Mouse (Mus musculus) natural killer cell, adult 2 months (primary cell): ENCODE data around the gene Tubb2b.

ENCODE experiments used
- DNase-seq, 2 experiments: peaks; one replicate each; pipeline ENCODE4 v3.0.0; 2022; ENCODE audit warnings: low spot score in 2 of 2

Tubb2b gene

GRCm38 (mm10) chr13:34136605-34137004 lies 6.3 kb upstream of the Tubb2b start:
- no peak for DNase-seq

GRCm38 (mm10) chr13:34134276-34134675 lies 4.0 kb upstream of the Tubb2b start:
- no peak for DNase-seq

- DNase-seq, result no peak
Measured at GRCm38 (mm10) chr13:34133326-34134071, 3.2 kb upstream of the Tubb2b start.

GRCm38 (mm10) chr13:34132875-34133274 lies 2.6 kb upstream of the Tubb2b start:
- no peak for DNase-seq

GRCm38 (mm10) chr13:34132299-34132698 lies 2.0 kb upstream of the Tubb2b start:
- no peak for DNase-seq

- DNase-seq, result peak; percentile 65 to 68
Measured at GRCm38 (mm10) chr13:34131708-34132060, 1.4 kb upstream of the Tubb2b start.

GRCm38 (mm10) chr13:34131011-34131707 lies 893 bp upstream of the Tubb2b start:
- peak in 1 of 2 experiments; percentile 27 for DNase-seq

- DNase-seq, result peak in 1 of 2 experiments; percentile 24
Measured at GRCm38 (mm10) chr13:34129485-34130225, 611 bp downstream of the Tubb2b start.

- DNase-seq, result no peak
Measured at GRCm38 (mm10) chr13:34128276-34129114, 1.8 kb downstream of the Tubb2b start.

GRCm38 (mm10) chr13:34125711-34126110 lies 4.6 kb downstream of the Tubb2b start:
- no peak for DNase-seq

- DNase-seq, result no peak
Measured at GRCm38 (mm10) chr13:34120536-34120935, 9.7 kb downstream of the Tubb2b start.

- no peak for DNase-seq
Measured at GRCm38 (mm10) chr13:34119406-34119805, 10.9 kb downstream of the Tubb2b start.

GRCm38 (mm10) chr13:34118816-34119215 lies 11.4 kb downstream of the Tubb2b start:
- DNase-seq, result peak in 1 of 2 experiments; percentile 11

- DNase-seq, result no peak
Measured at GRCm38 (mm10) chr13:34116508-34116907, 13.8 kb downstream of the Tubb2b start.

GRCm38 (mm10) chr13:34114654-34115053 lies 15.6 kb downstream of the Tubb2b start:
- no peak for DNase-seq

GRCm38 (mm10) chr13:34113086-34113485 lies 17.2 kb downstream of the Tubb2b start:
- no peak for DNase-seq

- no peak for DNase-seq
Measured at GRCm38 (mm10) chr13:34112369-34113081, 17.7 kb downstream of the Tubb2b start.

GRCm38 (mm10) chr13:34111878-34112277 lies 18.4 kb downstream of the Tubb2b start:
- DNase-seq, result no peak

- no peak for DNase-seq
Measured at GRCm38 (mm10) chr13:34111019-34111418, 19.2 kb downstream of the Tubb2b start.

GRCm38 (mm10) chr13:34109677-34110058 lies 20.6 kb downstream of the Tubb2b start:
- DNase-seq, result no peak
